Mouse (Mus musculus) intestine, embryonic 16.5 days (tissue): ENCODE results near the gene Ampd3. TPM values are rescaled to one million over a fixed set of nuclear protein-coding genes. Genes with fewer than 3 reads are reported as not detected.
A peak's percentile ranks its signal among the peaks of the same experiment; 100 is the strongest.

Experiments used
- ATAC-seq: fragments of 200-750 bp; cut with Nextera tagmentation; 2 replicates; pipeline ENCODE4 v1.8.0; 2017; ENCODE audit warnings: moderate TSS enrichment, moderate library complexity
- H3K27ac ChIP-seq: fragments of 300-500 bp; sonication (generic); 2 replicates; pipeline ENCODE4 v1.5.1; 2014; ENCODE audit warnings: mild to moderate bottlenecking, low read length
- H3K27me3 ChIP-seq: fragments of 300-500 bp; sonication (generic); replicated peaks from 2 replicates; pipeline ENCODE4 v1.6.1; 2014; ENCODE audit warnings: low read length, control low read depth, mixed read lengths; ENCODE audit not compliant: control insufficient read depth, insufficient read depth
- H3K36me3 ChIP-seq: fragments of 300-500 bp; sonication (generic); 2 replicates; pipeline ENCODE4 v1.6.1; 2014; ENCODE audit warnings: low read length, control low read depth; ENCODE audit not compliant: control insufficient read depth, insufficient read depth
- H3K4me1 ChIP-seq: fragments of 300-500 bp; sonication (generic); 2 replicates; pipeline ENCODE4 v1.6.1; 2014; ENCODE audit warnings: low read length, control low read depth, mixed read lengths; ENCODE audit not compliant: control insufficient read depth, insufficient read depth
- H3K4me2 ChIP-seq: fragments of 300-500 bp; sonication (generic); 2 replicates; pipeline ENCODE4 v1.6.1; 2014; ENCODE audit warnings: low read depth, low read length, control low read depth
- H3K4me3 ChIP-seq: fragments of 300-500 bp; sonication (generic); 2 replicates; pipeline ENCODE4 v1.5.1; 2014; ENCODE audit warnings: mild to moderate bottlenecking, low read length
- H3K9ac ChIP-seq: fragments of 300-500 bp; sonication (generic); 2 replicates; pipeline ENCODE4 v1.6.1; 2014; ENCODE audit warnings: low read depth, low read length
- H3K9me3 ChIP-seq: fragments of 300-500 bp; sonication (generic); 2 replicates; pipeline ENCODE4 v1.6.1; 2016; ENCODE audit warnings: low read length, control low read depth; ENCODE audit not compliant: control insufficient read depth
- WGBS: fragments of 180-500 bp; shearing (Covaris S2); extraction: QIAGEN DNeasy Blood & Tissue Kit; methylation state at CpG from one replicate; pipeline ENCODE4 v1.1.7; 2014; 5-methylcytosine and 5-hydroxymethylcytosine counted together
- polyA plus RNA-seq: library from polyadenylated mRNA; unstranded; fragments of >200 nt; fragmentation: Nextera tagmentation; extraction: Ambion mirVana; gene quantifications from 2 replicates; pipeline ENCODE4 v1.2.1, GENCODE M21; 2015

Gene Ampd3
- 4.0 and 4.5 TPM in 2 replicates for polyA plus RNA-seq

DNA sequence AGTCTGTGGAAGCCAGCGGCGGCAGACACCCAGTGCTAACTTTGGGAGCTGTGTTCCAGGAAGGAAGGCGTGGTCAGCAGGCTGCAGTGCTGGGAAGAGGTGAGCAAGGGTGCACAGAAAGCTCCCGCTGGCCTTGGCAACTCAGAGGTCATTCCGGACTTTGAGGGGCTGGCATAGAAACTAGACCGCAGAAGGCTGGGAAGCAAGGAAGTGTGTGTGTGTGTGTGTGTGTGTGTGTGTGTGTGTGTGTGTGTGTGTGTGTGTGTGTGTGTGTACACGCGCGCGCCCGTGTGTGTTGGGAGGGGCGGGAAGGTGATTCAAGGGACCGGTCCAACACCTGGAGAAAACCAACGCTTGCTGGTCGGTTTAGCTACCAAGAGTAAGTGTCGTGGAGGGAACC lies at the start of gene Ampd3:
Ampd3 (plus strand) TSS at position 206 of the 400 bp plus-strand sequence.
- H3K4me2 ChIP-seq, result peak within 1 kb of the TSS; percentile 93
- no peak for ATAC-seq
- no peak within 1 kb of the TSS; the same call in none of the 2 replicates for H3K27ac ChIP-seq
- 21% methylated on average over 16 of the region's 16 CpGs for WGBS
- no peaks in the 10 kb centered on the region for H3K36me3 ChIP-seq
- peak within 1 kb of the TSS; percentile 60 for H3K4me3 ChIP-seq
- H3K9me3 ChIP-seq, result no peaks in the 10 kb centered on the region
- peaks cover 9% of the 10 kb centered on the region; the same call in 1 of the 2 replicates for H3K4me1 ChIP-seq
- H3K9ac ChIP-seq, result peak within 1 kb of the TSS; percentile 78
- H3K27me3 ChIP-seq, result no peaks in the 10 kb centered on the region

DNA sequence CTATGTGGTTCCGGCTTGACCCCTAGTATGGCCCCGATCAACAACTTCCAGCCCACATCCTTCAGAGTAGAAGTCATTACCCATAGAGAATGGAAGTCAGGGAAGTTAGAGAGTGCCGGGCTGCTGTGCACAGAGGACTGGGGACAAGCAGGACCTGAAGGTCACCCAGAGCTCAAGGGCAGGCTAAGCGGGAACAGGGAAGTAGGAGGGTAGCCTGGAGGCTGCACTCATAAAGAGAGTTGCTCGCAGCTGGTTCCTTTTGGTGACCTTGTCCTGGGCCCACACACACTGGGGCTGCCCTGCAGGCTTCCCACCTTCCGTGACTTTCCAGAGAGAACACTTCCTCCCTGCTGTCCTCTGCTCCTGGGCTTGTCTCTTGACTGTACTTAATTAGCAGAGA lies 49.5 kb upstream of the Ampd3 start:
- no peaks in the 10 kb centered on the region for H3K9me3 ChIP-seq
- WGBS, result 81% methylated on average over 6 of the region's 6 CpGs
- H3K4me1 ChIP-seq, result no peaks in the 10 kb centered on the region

DNA sequence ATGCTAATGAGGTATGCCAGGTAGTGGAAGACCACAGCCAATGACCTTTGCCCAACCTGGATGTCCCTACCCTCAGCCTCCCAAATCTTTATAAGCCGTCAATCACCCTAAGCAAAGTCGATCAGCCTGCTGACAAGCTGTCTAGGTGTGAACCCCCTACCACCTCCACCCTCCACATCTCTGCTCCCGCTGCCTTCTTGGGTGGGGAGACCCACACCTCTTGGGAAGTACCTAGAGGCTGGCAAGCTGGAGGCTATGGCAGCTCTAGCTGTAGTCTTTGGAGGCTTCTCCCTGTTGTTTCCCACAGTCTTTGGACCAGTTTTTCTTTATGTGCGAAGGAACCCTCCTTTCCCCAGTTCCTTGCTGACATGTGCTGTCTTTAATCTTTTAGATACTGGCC lies 48.1 kb upstream of the Ampd3 start:
- H3K9ac ChIP-seq, result no peak overlapping the region

More for the DNA sequence above, 49.5 kb upstream of the Ampd3 start:
- no peak for ATAC-seq
- H3K4me2 ChIP-seq, result no peak overlapping the region
- no peaks in the 10 kb centered on the region for H3K27me3 ChIP-seq
- no peaks in the 10 kb centered on the region for H3K36me3 ChIP-seq
- H3K27ac ChIP-seq, result no peak overlapping the region
- H3K4me3 ChIP-seq, result no peak overlapping the region
- H3K9ac ChIP-seq, result no peak overlapping the region

DNA sequence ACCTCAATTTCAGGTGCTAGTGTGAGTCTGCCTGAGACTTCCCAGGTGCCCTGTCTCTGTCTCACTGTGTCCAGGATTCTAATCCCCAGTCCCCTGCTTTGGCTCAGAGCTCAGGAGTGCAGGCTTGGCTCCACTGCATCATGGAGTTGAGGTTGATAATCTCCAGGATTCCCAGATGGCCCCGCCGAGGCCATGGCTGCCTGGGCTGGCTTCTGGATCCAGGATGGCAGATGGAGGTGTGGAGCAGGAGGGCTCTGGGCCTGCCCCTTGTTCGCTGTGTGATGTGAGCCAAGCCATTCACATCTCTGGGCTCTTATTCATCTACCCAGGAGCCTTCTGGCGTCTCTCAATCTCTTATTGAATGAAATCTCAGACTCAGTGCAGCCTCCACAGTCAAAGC lies 45.8 kb upstream of the Ampd3 start:
- 87% methylated on average over 4 of the region's 4 CpGs for WGBS
- Histone ChIP-seq H3K27ac (no peak overlapping the region), H3K9me3 (no peaks in the 10 kb centered on the region), H3K4me1 (no peaks in the 10 kb centered on the region), H3K9ac (no peak overlapping the region), H3K4me2 (no peak overlapping the region), H3K4me3 (no peak overlapping the region), H3K36me3 (no peaks in the 10 kb centered on the region), H3K27me3 (no peaks in the 10 kb centered on the region)
- ATAC-seq, result no peak

More for the DNA sequence above, 48.1 kb upstream of the Ampd3 start:
- no peak for ATAC-seq
- Histone ChIP-seq H3K36me3 (no peaks in the 10 kb centered on the region), H3K4me1 (no peaks in the 10 kb centered on the region), H3K9me3 (no peaks in the 10 kb centered on the region), H3K4me2 (no peak overlapping the region), H3K4me3 (no peak overlapping the region), H3K27ac (no peak overlapping the region), H3K27me3 (no peaks in the 10 kb centered on the region)
- WGBS, result 71% methylated on average over 4 of the region's 4 CpGs

DNA sequence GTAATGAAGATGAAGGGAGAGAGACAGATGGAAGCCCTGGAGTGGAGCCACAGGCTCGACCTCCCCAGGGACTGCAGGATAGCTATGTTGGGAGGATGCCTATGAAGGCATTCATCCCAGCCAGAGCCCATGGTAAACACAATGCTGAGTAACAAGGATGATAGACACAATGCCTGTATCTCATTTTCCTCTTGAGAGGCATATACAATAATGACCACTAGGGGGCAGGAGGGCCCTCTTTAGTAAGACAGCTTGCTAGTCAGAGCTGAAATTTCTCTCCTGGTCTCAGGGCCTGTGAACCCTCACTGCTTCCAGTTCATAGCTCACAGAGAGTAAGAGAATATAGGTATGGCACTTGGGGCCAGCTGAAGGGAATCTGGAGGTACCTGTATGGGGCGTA lies 41.0 kb upstream of the Ampd3 start:
- ATAC-seq, result no peak; the same call in 1 of the 2 replicates
- Histone ChIP-seq H3K9me3 (no peaks in the 10 kb centered on the region), H3K27ac (no peak overlapping the region), H3K36me3 (no peaks in the 10 kb centered on the region), H3K9ac (no peak overlapping the region), H3K4me3 (no peak overlapping the region), H3K4me1 (0 out of 2 replicates have a peak, but pooled peaks cover 3% of the 10 kb centered on the region), H3K27me3 (no peaks in the 10 kb centered on the region), H3K4me2 (no peak overlapping the region)
- WGBS, result 32% methylated on average over 2 of the region's 2 CpGs

DNA sequence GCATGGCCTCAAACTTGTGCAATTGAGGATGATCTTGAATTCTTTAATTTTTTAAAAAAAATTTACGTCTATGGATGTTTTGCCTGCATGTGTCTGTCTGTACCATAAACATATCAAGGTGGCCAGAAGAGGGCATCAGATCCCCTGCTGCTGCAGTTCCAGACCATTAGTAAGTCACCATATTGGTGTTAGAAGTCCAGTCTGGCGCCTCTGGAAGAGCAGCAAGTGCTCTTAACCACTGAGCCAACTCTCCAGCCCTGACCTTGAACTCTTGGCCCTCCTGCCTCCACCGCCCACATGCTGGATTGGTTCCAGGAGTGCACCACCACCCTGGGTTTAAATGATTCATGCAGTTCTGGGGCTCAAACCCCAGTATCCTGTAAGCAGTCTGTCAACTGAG lies 39.1 kb upstream of the Ampd3 start:
- H3K9ac ChIP-seq, result no peak overlapping the region
- H3K36me3 ChIP-seq, result no peaks in the 10 kb centered on the region
- no peak overlapping the region for H3K4me3 ChIP-seq
- H3K9me3 ChIP-seq, result no peaks in the 10 kb centered on the region
- H3K27ac ChIP-seq, result no peak overlapping the region
- H3K4me1 ChIP-seq, result 0 out of 2 replicates have a peak, but pooled peaks cover 3% of the 10 kb centered on the region
- no peak overlapping the region for H3K4me2 ChIP-seq
- H3K27me3 ChIP-seq, result no peaks in the 10 kb centered on the region
- WGBS, result 50% methylated on average over 3 of the region's 3 CpGs
- no peak for ATAC-seq

DNA sequence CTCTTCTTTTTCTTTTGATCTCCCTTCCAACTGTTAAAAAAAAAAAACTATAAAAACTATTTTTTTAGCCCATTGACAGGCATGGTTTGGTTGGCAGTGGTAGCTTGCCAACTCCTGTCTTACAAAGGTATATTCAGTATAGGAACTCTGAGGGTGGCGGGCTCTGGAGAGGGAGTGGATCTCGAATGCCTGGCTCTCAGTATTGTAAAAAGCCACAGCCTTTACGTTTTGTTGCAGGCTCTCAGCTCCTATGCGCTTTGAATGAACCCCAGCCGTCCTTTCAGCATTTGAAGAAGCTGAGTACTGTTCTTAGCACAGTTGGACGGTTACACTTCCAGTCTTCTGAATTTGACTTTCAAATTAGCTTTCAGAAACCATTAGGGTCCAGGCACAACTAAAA lies 38.7 kb upstream of the Ampd3 start:
- 74% methylated on average over 6 of the region's 6 CpGs for WGBS
- H3K4me3 ChIP-seq, result no peak overlapping the region
- 0 out of 2 replicates have a peak, but pooled peaks cover 3% of the 10 kb centered on the region for H3K4me1 ChIP-seq
- H3K4me2 ChIP-seq, result no peak overlapping the region
- no peak for ATAC-seq
- H3K27ac ChIP-seq, result no peak overlapping the region
- no peaks in the 10 kb centered on the region for H3K36me3 ChIP-seq
- H3K9me3 ChIP-seq, result no peaks in the 10 kb centered on the region
- H3K9ac ChIP-seq, result no peak overlapping the region
- no peaks in the 10 kb centered on the region for H3K27me3 ChIP-seq

DNA sequence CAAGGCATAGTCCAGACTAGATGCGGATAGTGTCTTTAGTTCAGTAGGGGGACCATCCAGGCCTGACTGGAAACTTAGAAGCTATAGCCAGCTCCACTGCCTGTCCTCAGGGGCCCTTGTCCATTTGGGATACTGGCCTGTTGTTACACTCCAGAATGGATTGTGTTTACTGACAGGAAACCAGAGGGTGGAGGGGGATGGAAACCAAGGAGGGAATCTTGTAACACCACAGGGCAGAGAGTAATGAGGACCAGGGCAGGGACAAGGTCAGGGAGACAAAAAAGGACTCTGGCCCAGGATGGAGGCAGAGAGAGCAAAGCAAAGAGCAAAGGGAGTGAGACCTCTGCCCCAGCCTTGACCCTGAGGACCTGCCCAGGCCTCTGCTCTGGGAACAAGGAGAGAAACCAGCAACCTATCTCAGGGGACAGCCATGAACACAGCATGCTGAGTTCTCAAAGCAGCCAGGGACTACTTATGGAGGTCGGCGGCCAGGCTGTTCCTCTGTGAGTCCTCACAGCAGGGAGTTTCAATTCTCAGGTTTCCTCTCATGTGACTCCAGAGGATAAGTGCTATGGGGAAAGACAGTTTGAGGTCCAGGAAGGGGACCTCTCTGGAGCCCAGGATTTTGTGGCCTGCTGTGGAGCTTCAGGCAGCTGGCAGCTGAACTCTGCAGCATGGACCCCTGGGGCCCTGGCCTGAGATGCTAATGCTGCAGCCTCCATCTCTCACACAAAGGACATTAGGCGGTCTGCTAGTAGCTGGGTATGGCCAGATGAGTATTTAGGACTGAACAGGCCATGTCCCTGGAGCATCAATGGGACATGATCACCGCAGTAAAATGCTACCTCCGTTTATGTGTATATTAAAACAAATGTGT lies 36.7 kb upstream of the Ampd3 start:
- 69% methylated on average over 6 of the region's 6 CpGs for WGBS
- Histone ChIP-seq H3K27ac (no peak overlapping the region), H3K4me3 (no peak overlapping the region), H3K9ac (no peak overlapping the region), H3K36me3 (no peaks in the 10 kb centered on the region), H3K27me3 (no peaks in the 10 kb centered on the region), H3K4me1 (0 out of 2 replicates have a peak, but pooled peaks cover 3% of the 10 kb centered on the region), H3K4me2 (no peak overlapping the region), H3K9me3 (no peaks in the 10 kb centered on the region)
- ATAC-seq, result no peak

DNA sequence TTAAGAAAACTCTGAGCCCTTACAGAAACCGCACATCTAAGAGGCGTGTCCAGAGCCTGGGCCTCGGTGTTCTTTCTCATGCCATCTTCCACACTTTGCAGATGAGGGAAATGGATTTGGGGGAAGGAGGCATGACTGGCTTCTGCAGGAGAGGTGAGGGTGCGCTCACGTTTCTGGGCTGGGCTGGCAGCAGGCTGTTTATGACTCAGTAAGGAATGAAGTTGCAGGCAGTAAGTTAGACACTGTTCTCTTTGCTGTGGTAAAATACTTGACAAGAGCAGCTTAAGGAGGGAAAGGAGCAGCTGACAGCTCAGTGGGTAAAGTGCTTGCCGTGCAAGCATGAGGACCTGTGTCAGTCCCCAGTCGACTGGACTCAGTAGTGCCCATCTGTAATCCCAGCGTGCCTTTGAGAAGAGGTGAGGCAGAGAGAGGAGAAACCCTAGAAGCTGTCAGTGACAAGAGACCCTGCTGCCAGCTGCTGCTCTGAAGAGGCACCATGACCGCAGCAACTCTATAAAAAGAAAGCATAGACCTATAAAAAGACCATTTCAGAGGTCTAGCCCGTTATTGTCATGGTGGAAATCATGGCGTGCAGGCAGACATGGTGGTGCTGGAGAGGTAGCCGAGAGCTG lies 35.9 kb upstream of the Ampd3 start:
- Histone ChIP-seq H3K4me3 (no peak overlapping the region), H3K27ac (no peak overlapping the region), H3K9me3 (no peaks in the 10 kb centered on the region), H3K36me3 (no peaks in the 10 kb centered on the region), H3K4me2 (no peak overlapping the region), H3K27me3 (no peaks in the 10 kb centered on the region), H3K9ac (no peak overlapping the region), H3K4me1 (0 out of 2 replicates have a peak, but pooled peaks cover 3% of the 10 kb centered on the region)
- 81% methylated on average over 12 of the region's 12 CpGs for WGBS
- ATAC-seq, result no peak
